Mouse (Mus musculus): ENCODE results near the gene Olfr938. TPM values are rescaled to one million over a fixed set of nuclear protein-coding genes. Genes with fewer than 3 reads are reported as not detected.

The Olfr938 gene
- not detected in 2 replicates for total RNA-seq (2017)

DNA sequence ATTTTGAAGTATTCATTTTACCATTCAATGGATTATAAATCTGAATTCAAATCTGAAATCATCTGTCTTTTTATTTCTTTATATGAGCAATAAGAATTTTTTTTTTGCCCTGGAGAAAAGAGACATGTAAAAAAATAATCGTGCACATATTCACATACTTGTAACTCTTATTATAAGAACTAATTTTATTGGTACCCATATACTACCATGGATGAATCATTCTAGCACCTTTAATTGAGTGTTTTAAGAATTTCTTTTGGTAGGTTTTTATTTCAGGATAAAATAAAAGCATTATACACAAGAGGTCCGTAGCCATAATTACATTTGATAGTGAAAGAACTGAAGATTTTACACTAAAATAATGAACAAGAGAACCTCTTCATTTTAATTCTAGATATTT lies at the start of gene Olfr938:
Gene Olfr938, minus strand, starts transcription at position 101 of the 400 bp plus-strand sequence.
- ATAC-seq (replicated peaks in 1 of 2; ENCODE audit: insufficient read depth in 1 of 2, low FRiP score in 2 of 2, low TSS enrichment in 1 of 2, low read depth in 1 of 2, poor library complexity in 2 of 2, severe bottlenecking in 2 of 2) = no peak

DNA sequence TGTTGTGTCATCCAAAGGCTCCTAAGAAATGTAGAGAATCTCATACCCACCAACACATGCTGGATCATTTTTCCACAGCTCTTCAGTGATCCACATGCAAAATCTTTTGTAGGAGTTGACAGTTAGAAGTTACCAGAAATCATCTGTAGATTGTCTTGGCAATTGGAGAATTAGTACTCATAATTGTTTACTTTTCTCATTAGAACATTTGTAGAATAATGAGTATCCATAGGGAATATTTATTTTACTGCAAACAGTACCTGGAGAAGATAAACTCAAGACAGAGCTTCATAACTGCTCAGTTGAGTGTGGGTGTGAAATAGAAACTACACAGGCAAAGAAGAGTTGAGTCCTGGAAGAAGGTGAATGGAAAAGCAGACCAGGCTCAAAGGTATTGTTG lies 49.1 kb upstream of the Olfr938 start, which contains the start of gene Olfr27:
Gene Olfr27, plus strand, starts transcription at position 301 of the 400 bp plus-strand sequence.
- ATAC-seq (replicated peaks in 1 of 2; ENCODE audit: insufficient read depth in 1 of 2, low FRiP score in 2 of 2, low TSS enrichment in 1 of 2, low read depth in 1 of 2, poor library complexity in 2 of 2, severe bottlenecking in 2 of 2) = no peak

DNA sequence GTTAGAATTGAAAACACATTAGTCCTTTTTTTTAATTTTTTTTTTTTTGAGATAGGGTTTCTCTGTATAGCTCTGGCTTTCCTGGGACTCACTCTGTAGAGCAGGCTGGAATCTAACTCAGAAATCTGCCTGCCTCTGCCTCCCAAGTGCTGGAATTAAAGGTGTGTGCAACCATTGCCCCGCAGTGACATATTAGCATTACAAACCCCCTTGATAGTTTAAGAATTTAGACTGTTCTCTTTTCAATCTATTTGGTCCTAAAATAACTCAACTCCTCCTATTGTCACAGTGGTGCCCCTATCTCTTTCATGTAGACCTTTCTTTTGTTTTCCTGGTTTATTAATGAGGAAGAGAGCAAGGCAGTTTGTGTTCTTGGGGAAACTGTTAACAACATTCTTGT lies 48.6 kb upstream of the Olfr938 start:
- ATAC-seq (replicated peaks in 1 of 2; ENCODE audit: insufficient read depth in 1 of 2, low FRiP score in 2 of 2, low TSS enrichment in 1 of 2, low read depth in 1 of 2, poor library complexity in 2 of 2, severe bottlenecking in 2 of 2) = no peak

DNA sequence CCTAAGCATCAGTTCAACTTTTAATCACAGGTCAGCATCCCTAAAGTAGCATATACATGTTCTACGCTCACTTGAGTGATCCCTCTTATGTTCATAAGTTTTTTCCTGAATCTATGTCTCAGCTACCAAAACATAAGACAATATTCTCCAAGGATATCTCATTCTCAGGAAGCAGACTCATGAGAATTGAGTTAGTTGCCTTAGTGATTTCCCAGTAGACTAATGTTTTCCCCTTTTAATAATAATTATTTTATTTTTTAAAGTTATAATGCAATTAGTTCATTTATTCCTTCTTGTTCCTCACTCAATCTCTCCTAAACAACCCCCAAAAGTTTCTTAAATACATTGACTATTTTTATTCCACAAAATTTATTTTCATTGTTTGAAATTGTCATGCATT lies 13.8 kb downstream of the Olfr938 start, which contains the start of gene Olfr937:
Gene Olfr937, minus strand, starts transcription at position 101 of the 400 bp plus-strand sequence.
- no peak for ATAC-seq (replicated peaks in 1 of 2; ENCODE audit: insufficient read depth in 1 of 2, low FRiP score in 2 of 2, low TSS enrichment in 1 of 2, low read depth in 1 of 2, poor library complexity in 2 of 2, severe bottlenecking in 2 of 2)

Other genes with a start within 250 kb of the Olfr938 start
- not detected in 2 replicates for gene Olfr924, start 234.4 kb downstream of the Olfr938 start, total RNA-seq (2017)
- gene Olfr26, start 223.8 kb downstream of the Olfr938 start, total RNA-seq (2017) = not detected in 2 replicates
- not detected in 2 replicates for gene Olfr926, start 201.8 kb downstream of the Olfr938 start, total RNA-seq (2017)
- gene Olfr930, start 149.1 kb downstream of the Olfr938 start, total RNA-seq (2017) = not detected in 2 replicates
- gene Olfr933, start 106.6 kb downstream of the Olfr938 start, total RNA-seq (2017) = not detected in 2 replicates
- gene Olfr934, start 90.6 kb downstream of the Olfr938 start, total RNA-seq (2017) = not detected in 2 replicates
- not detected in 2 replicates for gene Olfr935, start 79.2 kb downstream of the Olfr938 start, total RNA-seq (2017)
- gene Olfr146, start 55.5 kb downstream of the Olfr938 start, total RNA-seq (2017) = not detected in 2 replicates
- gene Olfr937, start 13.9 kb downstream of the Olfr938 start, total RNA-seq (2017) = not detected in 2 replicates
- not detected in 2 replicates for gene Olfr27, start 49.2 kb upstream of the Olfr938 start, total RNA-seq (2017)
- gene Olfr943, start 87.4 kb upstream of the Olfr938 start, total RNA-seq (2017) = not detected in 2 replicates
- not detected in 2 replicates for gene Olfr944, start 123.0 kb upstream of the Olfr938 start, total RNA-seq (2017)
- not detected in 2 replicates for gene Olfr1537, start 171.1 kb upstream of the Olfr938 start, total RNA-seq (2017)
- not detected in 2 replicates for gene Olfr945, start 197.9 kb upstream of the Olfr938 start, total RNA-seq (2017)
- gene Olfr948, start 247.2 kb upstream of the Olfr938 start, total RNA-seq (2017) = not detected in 2 replicates